Mouse (Mus musculus): ENCODE results near the gene Fam168b. TPM values are rescaled to one million over a fixed set of nuclear protein-coding genes. Genes with fewer than 3 reads are reported as not detected.
A peak's percentile ranks its signal among the peaks of the same experiment; 100 is the strongest.

The Fam168b gene
- polyA plus RNA-seq, 1 experiment from 2014 or later, result 169 TPM

DNA sequence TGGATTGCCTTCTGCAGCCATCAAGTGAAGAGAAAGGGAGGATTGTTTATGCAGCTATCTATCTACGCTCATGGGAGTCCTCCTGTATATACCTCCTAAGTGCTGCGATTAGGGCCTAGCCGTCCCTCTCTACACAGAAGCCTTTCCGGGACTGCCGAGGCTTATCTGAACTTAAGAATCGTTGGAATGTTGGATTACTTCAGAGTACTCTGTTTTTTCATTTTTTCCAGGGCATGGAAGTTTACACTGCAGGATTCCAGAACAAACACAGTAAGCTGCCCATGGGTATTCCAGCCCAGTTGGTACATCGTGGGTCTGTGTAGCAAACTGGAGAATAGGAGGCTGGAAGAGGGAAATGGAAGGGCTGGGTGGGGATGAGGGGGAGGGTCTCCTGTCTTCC is 21.4 kb upstream of the Fam168b start:
- H3K4me1 ChIP-seq, result no peaks in the 10 kb centered on the region
- H3K9me3 ChIP-seq, result no peaks in the 10 kb centered on the region
- no peak overlapping the region for H3K9ac ChIP-seq (replicated peaks)
- peaks cover 39% of the 10 kb centered on the region for H3K36me3 ChIP-seq
- H3K4me2 ChIP-seq (replicated peaks), result no peak overlapping the region
- no peak overlapping the region for H3K4me3 ChIP-seq
- 87% methylated on average over 7 of the region's 7 CpGs for WGBS
- ATAC-seq (replicated peaks), result no peak
- no peak overlapping the region for H3K27ac ChIP-seq (replicated peaks)
- H3K27me3 ChIP-seq, result no peaks in the 10 kb centered on the region

DNA sequence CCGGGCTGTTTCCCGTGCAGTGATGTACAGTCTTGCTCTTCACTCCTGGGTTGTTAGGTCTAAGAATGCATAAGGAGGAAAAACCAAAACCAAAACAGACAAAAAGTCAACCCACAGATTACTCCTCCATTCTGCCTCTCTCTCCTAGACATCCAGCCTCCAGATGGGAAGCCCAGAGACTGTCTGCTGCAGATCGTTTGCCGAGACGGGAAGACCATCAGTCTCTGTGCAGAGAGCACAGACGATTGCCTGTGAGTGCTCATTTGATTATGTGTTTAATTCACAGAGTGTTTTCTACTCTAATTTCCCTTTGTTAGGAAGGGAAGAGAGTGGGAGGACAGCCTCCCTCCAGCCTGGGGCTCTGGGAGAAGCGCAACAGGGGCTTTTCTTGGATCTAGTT is 20.5 kb upstream of the Fam168b start:
- Histone ChIP-seq H3K36me3 (peaks cover 30% of the 10 kb centered on the region), H3K27me3 (no peaks in the 10 kb centered on the region)
- 86% methylated on average over 7 of the region's 7 CpGs for WGBS

DNA sequence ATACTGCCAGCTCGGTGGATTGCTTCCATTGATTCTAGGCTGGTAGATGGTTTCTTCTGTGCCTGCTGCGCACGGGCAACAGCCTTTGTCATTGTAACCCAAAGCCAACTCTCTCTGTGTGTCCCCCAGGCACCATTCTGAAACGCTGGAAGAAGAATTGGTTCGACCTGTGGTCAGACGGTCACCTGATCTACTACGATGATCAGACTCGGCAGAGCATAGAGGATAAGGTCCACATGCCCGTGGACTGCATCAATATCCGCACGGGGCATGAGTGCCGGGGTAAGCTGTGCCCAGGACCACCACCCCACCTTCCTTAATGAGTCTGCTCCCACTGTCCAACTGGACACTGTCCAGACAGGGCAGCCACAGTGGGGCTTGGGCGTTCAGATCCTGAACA is 20.0 kb upstream of the Fam168b start:
- Histone ChIP-seq H3K27me3 (no peaks in the 10 kb centered on the region), H3K4me1 (no peaks in the 10 kb centered on the region), H3K36me3 (peaks cover 30% of the 10 kb centered on the region), H3K4me3 (no peak overlapping the region), H3K9ac (replicated peaks) (no peak overlapping the region), H3K9me3 (no peaks in the 10 kb centered on the region), H3K4me2 (replicated peaks) (no peak overlapping the region), H3K27ac (replicated peaks) (no peak overlapping the region)
- ATAC-seq (replicated peaks), result no peak
- 94% methylated on average over 13 of the region's 13 CpGs for WGBS

More for the DNA sequence above, 20.5 kb upstream of the Fam168b start:
- no peak for ATAC-seq (replicated peaks)
- Histone ChIP-seq H3K9ac (replicated peaks) (no peak overlapping the region), H3K4me2 (replicated peaks) (no peak overlapping the region), H3K27ac (replicated peaks) (no peak overlapping the region), H3K4me3 (no peak overlapping the region), H3K9me3 (no peaks in the 10 kb centered on the region), H3K4me1 (no peaks in the 10 kb centered on the region)

DNA sequence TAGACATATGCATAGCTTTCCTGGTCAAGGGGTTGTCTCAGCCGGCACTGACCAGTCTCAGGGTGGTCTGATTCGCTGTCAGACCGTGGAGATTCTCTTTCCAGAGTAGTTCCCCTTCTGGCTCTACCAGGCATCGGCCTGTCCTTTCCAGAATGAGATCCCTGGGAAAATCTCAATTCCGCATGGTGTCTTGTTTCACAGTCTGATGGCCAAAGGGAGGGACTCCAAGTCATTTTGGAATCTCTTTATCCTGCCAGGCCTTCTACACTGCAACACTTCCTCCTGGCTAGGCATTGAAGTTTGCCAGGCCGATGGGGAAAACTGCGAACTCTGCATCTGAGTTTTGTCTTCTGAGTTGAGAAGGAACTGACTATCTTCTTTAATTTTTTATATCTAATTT is 17.3 kb upstream of the Fam168b start:
- H3K27ac ChIP-seq (replicated peaks), result no peak overlapping the region
- no peak overlapping the region for H3K4me3 ChIP-seq
- H3K27me3 ChIP-seq, result no peaks in the 10 kb centered on the region
- H3K9me3 ChIP-seq, result no peaks in the 10 kb centered on the region
- H3K4me1 ChIP-seq, result no peaks in the 10 kb centered on the region
- no peak overlapping the region for H3K4me2 ChIP-seq (replicated peaks)
- no peak overlapping the region for H3K9ac ChIP-seq (replicated peaks)
- WGBS, result 91% methylated on average over 7 of the region's 7 CpGs
- peaks cover 30% of the 10 kb centered on the region for H3K36me3 ChIP-seq
- ATAC-seq (replicated peaks), result no peak

DNA sequence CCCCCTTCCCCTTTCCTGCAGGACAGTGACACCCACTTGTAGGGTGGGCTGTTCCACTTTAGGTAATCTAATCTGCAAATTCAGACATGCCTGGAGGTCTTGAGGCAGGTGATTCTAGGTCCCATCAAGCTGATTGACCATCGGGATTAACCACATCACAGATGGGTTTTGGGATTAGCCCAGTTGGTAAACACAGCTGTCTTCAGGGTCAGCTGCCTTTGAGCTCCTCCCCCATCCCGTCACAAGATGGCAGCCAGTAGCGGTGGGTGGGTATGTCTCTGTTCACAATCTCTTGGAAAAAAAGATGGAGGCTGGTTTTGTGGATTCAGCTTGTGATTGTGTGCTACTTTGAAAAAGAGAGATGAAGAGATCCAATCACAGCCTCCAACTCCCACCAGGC is 16.9 kb upstream of the Fam168b start:
- Histone ChIP-seq H3K27ac (replicated peaks) (no peak overlapping the region), H3K9ac (replicated peaks) (no peak overlapping the region), H3K4me2 (replicated peaks) (no peak overlapping the region), H3K9me3 (no peaks in the 10 kb centered on the region), H3K4me3 (no peak overlapping the region), H3K4me1 (no peaks in the 10 kb centered on the region), H3K27me3 (no peaks in the 10 kb centered on the region), H3K36me3 (peaks cover 26% of the 10 kb centered on the region)
- ATAC-seq (replicated peaks), result no peak
- WGBS, result 92% methylated on average over 3 of the region's 3 CpGs

DNA sequence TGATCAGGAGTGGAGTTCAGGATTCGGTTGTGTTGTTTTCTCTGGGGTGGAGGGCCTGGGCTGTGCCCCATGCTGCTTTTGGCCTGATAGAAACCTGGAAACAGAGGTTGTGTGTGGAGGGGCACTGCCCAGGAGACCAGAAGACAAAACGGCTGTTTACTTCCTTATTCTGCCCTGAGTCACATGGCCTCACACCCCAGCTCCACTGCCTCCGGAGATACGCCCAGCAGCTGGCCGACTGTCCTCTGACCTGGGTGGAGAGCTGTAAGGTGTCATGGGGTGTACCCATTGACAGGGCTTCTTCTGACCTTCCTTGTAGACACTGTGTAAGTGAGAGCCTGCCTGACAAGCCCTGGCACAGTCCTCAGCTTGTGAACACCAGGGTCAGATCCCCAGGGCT is 15.8 kb upstream of the Fam168b start:
- Histone ChIP-seq H3K9ac (replicated peaks) (no peak overlapping the region), H3K4me3 (no peak overlapping the region), H3K27me3 (no peaks in the 10 kb centered on the region), H3K9me3 (no peaks in the 10 kb centered on the region), H3K27ac (replicated peaks) (no peak overlapping the region), H3K4me2 (replicated peaks) (no peak overlapping the region), H3K4me1 (no peaks in the 10 kb centered on the region), H3K36me3 (peaks cover 15% of the 10 kb centered on the region)
- 82% methylated on average over 5 of the region's 5 CpGs for WGBS
- ATAC-seq (replicated peaks), result no peak

DNA sequence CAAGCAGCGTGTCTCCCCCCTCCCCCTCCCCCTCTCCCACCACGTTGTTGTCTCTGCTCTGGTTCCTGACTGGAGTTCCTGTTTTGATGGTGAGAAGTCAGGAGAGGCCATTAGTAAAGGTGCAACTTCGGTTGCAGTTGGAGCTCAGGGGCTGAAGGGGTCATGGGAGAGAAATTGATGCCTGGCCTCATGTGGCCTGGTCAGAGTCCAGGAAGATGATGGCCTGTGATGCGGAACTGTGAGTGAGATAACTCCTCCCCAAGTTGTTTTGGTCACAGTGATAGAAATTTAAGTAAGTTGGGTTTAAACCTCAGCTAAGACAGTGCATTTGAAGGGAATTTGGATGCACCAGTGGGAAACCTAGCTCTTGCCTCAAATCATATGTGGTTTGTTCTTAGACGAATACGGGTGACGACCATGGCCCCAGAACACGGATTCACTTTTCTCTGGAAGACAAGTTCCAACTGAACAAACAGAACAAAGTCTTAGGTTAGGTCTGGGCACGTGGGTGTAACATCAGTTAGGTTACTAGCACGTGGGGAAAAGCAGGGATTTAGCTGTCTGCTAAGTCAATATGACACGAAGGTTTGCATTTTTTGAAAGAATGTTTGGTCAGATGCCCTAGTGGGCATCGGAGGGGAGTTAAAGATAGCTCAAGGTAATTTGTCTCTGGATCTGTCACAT is 12.3 kb upstream of the Fam168b start:
- Histone ChIP-seq H3K4me1 (peaks cover 28% of the 10 kb centered on the region), H3K36me3 (no peaks in the 10 kb centered on the region), H3K9ac (replicated peaks) (no peak overlapping the region), H3K4me2 (replicated peaks) (no peak overlapping the region), H3K9me3 (no peaks in the 10 kb centered on the region), H3K27me3 (no peaks in the 10 kb centered on the region), H3K4me3 (no peak overlapping the region), H3K27ac (replicated peaks) (no peak overlapping the region)
- WGBS, result 83% methylated on average over 12 of the region's 12 CpGs
- ATAC-seq (replicated peaks), result no peak

DNA sequence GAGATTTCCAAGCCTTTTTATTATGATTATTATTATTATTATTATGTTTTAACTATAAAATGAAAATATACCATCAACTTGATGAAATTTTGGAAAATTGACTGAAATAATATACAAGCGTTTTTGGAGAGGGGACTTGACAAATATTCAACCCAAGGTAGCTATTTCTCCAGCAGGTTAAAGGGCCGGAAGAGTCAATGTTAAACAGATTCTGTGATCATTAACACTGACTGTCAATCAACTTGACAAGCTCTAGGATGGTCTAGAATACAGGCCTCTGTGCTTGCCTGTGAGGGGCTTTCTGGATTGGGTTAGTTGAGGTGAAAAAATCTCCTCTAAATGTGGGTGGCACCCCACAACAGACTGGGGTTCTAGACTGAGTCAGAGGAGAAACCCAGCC is 10.9 kb upstream of the Fam168b start:
- Histone ChIP-seq H3K4me3 (no peak overlapping the region), H3K36me3 (no peaks in the 10 kb centered on the region), H3K27me3 (no peaks in the 10 kb centered on the region), H3K9ac (replicated peaks) (no peak overlapping the region), H3K4me2 (replicated peaks) (no peak overlapping the region), H3K4me1 (peaks cover 33% of the 10 kb centered on the region), H3K9me3 (no peaks in the 10 kb centered on the region), H3K27ac (replicated peaks) (no peak overlapping the region)
- no peak for ATAC-seq (replicated peaks)
- WGBS, result 94% methylated on average over 2 of the region's 2 CpGs

DNA sequence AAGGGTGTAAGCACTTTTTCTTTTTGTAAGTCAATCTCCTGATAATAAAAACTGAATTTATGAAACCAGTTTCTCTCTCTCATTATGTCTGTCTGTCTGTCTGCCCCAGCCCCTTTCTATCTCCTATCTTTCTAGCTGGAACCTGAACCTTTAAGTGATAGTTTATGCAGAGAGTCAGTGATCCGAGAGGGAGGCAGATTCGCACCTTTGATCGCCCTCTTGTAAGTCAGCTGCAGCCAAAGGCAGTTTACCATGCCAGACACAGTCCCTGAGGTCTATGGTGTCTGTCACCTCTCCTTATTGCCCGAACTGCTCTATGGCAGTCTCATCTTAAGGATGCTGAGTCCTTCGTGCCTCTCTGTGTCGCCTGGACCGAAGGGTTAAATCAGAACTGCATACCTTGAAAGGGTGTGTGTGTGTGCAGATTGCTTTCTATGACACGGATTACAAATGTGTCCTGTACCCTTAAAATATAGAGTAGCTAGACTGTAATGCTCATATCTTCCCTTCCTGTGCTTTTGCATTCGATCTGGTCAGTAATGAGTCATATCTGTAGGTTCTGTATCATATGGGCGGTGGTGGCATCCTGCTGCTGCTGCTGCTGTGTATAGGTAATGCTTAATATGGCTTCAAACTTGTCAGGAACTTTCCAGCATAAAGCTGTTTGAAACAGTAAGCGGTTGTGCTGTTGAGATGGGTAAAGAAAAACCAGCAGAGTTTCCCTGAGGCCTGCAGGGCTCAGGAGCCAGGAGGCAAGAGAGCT is 9.4 kb upstream of the Fam168b start:
- Histone ChIP-seq H3K36me3 (no peaks in the 10 kb centered on the region), H3K4me3 (no peak overlapping the region), H3K9ac (replicated peaks) (no peak overlapping the region), H3K4me2 (replicated peaks) (no peak overlapping the region), H3K27me3 (no peaks in the 10 kb centered on the region), H3K9me3 (no peaks in the 10 kb centered on the region), H3K4me1 (peaks cover 33% of the 10 kb centered on the region), H3K27ac (replicated peaks) (no peak overlapping the region)
- 83% methylated on average over 11 of the region's 11 CpGs for WGBS
- ATAC-seq (replicated peaks), result no peak

DNA sequence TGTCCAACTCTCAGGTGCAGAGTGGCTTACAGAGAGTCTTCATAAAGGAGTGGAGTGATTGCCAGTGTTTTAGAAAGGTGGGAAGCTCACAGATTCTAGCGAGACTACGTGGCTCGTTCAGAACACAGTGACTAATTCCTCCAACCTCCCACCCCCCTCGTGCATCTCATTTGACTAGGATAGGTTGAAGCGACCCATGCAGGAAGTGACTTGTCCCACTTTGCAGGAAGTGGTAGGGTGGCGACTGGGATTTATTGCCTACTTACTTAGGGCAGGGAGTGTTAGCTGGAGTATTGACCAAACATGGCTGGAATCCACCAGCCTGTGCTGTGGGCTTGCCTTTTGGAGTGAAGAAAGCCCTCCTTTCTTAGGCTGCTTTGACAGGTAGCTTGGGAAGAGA is 8.7 kb upstream of the Fam168b start:
- Histone ChIP-seq H3K9ac (replicated peaks) (no peak overlapping the region), H3K4me3 (no peak overlapping the region), H3K36me3 (no peaks in the 10 kb centered on the region), H3K4me1 (peaks cover 33% of the 10 kb centered on the region), H3K27me3 (no peaks in the 10 kb centered on the region), H3K27ac (replicated peaks) (no peak overlapping the region), H3K9me3 (no peaks in the 10 kb centered on the region), H3K4me2 (replicated peaks) (peak overlapping the region; percentile 1; the same call in 1 of the 2 replicates)
- no peak for ATAC-seq (replicated peaks)
- WGBS, result 73% methylated on average over 6 of the region's 6 CpGs

DNA sequence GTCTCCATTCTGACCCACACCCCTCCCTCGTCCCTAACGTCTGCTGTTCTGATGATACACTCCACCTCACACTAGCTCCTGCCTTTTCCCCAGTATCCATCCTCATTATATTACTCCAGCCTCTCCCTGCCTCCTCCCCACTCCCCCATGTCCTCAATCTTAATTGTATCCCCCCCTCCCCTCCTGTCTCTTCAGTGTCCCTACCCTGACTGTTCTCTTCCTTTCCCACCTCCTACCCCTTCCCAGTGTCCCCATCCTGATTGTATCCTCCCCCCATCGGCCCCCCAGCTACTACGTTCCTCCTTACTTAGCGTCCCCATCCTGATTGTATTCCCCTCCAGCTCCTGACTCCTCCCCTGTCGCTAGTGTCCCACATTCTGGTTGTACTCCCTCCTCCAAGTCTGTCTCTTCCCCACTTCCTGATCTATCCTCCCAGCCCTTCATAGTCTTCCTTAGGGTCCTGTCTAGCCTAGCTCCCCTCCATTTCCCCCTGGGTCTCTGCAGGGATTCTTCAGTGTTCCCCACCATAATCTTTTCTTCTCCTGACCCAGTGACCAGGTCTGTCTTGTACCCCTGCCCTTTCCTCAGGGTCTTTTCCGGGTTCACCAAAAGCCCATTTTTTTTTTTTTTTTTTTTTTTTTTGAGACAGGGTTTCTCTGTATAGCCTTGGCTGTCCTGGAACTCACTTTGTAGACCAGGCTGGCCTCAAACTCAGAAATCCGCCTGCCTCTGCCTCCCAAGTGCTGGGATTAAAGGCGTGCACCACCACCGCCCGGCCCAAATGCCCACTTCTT is 7.7 kb upstream of the Fam168b start:
- H3K4me3 ChIP-seq, result peak overlapping the region; percentile 88
- WGBS, result 44% methylated on average over 11 of the region's 11 CpGs
- H3K9ac ChIP-seq (replicated peaks), result peak overlapping the region; percentile 97
- H3K27me3 ChIP-seq, result no peaks in the 10 kb centered on the region
- peak; percentile 76 for ATAC-seq (replicated peaks)
- no peak overlapping the region for H3K27ac ChIP-seq (replicated peaks)
- no peaks in the 10 kb centered on the region for H3K9me3 ChIP-seq
- H3K36me3 ChIP-seq, result no peaks in the 10 kb centered on the region
- peaks cover 33% of the 10 kb centered on the region for H3K4me1 ChIP-seq
- peak overlapping the region; percentile 61 for H3K4me2 ChIP-seq (replicated peaks)

DNA sequence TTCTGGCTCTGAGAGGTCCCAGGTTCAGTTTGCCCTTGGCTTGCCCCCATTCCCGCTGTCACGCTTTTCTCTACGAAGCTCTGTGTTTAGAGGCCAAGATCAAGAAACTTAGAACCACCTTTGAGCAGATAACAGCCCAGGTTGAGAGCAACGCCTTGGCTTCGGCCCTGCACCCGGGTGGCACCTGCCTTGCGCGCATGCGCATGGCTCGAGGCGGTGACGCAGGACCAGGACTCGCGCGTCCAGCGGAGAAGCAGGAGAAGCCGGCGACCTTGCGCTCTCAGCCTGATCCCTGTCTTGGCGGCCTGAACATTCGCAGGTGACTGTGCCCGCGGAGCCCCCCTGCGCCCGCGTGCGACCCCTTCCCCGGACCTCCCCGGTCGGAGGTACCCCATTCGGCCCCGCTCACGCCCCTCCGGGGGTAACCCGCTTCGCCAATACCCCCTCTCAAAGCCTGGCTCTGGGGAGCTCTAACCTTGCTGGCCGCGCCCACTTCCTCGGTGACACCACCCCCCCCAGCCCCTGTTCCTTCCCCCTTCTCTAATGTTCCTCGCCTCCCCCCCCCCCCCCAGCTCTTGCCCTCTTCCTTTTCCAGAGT is 7.0 kb upstream of the Fam168b start, which contains the start of gene Plekhb2:
Gene Plekhb2 (plus strand): TSS at position 232 of the 598 bp plus-strand sequence.
- Histone ChIP-seq H3K27me3 (no peaks in the 10 kb centered on the region), H3K27ac (replicated peaks) (peak within 1 kb of the TSS; percentile 55; the same call in 1 of the 2 replicates), H3K36me3 (no peaks in the 10 kb centered on the region), H3K9ac (replicated peaks) (peak within 1 kb of the TSS; percentile 97), H3K4me2 (replicated peaks) (peak within 1 kb of the TSS; percentile 61), H3K9me3 (no peaks in the 10 kb centered on the region), H3K4me1 (peaks cover 33% of the 10 kb centered on the region), H3K4me3 (peak within 1 kb of the TSS; percentile 88)
- WGBS, result under 1% methylated on average over 39 of the region's 40 CpGs
- ATAC-seq (replicated peaks), result peak; percentile 87
